Mouse (Mus musculus) heart, adult 11 months (tissue): ENCODE measurements around the gene Polr1b.

ENCODE experiments used
- DNase-seq: peaks from one replicate; pipeline ENCODE4 v3.0.0; 2022

Gene Polr1b

DNA sequence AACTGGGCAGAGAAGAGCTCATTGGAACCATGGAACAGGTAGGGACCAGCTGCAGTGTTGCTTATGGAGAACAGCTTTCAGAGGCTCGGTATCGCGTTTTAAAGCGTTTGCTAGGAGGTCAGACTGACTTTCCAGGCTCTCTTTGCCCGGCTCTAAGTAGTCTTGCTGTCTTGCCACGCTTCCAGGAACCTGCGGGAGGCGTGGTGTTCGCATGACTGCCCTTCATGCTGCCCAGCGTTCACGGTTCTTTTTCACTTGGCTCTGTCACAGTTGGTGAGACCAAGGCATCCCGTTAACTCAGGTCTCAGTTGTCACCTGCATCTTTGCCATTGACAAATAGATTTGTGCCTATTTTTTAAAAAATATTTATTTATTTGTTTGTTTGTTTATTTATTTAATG lies 17.3 kb downstream of the Polr1b start:
- peak; percentile 77 for DNase-seq

DNA sequence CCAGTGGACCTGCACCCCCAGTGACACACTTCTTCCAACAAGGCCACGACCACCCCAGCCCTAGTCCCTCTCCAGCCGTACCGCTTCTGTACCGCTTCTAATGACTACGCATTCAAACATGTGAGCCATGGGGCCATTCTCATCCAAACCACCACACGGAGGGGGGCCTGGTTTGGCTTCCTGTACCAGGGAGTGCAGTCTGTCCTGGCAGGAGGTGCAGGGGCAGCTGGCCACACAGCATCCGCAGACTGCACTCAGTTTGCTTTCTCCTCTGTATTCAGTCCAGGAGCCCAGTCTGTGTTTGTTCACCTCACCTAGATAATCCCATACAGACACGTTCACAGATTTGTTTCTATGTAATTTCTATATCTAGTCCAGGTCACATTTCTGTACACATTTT lies 21.2 kb downstream of the Polr1b start:
- DNase-seq = no peak

DNA sequence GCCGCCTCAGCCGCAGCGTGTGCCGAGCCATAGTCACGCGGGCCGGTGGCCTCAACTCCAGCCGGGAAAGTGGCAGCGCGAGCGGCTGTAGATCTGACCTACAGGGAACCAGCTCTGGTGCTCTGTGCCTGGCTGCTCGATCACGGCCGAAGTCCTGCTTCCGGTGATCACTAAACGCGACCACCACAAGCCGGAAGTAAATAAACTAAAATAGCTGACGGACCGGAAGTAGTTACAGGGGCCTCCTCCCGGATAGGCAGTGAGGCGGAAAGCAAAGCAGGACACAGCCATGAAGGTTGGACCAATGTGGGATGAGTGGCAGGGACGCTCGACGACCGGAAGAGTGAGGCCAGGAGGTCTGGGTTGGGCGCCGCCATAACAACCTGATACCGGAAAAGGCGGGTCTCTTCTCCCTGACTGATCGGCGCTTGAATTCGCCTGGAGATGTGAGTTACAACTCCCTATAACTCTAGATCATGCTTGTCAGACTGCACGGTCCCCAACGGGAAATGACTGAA lies 28.7 kb downstream of the Polr1b start, which contains the start of gene Chchd5:
TSS of gene Chchd5 (plus strand) at position 289 of the 518 bp plus-strand sequence.
- peak; percentile 100 for DNase-seq

DNA sequence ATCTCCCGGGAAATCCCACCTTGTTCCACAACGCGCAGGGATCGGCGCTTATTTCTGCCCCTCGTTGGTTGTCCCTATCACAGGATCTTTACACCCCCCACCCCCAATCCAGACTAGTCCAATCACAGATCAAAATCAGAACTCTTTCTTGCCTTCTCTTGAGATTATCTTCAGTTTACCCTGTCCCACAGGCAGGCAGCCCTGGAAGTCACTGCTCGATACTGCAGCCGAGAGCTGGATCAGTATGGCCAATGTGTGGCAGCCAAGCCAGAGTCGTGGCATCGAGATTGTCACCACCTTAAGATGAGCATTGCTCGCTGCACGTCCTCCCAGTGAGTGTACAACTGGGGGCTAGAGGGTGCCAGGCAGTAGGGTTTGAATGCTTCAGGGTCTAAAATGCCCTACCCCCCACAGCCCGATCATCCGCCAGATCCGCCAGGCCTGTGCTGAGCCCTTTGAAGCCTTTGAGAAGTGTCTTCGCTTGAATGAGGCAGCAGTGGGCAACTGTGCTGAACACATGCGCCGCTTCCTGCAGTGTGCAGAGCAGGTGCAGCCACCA lies 29.3 kb downstream of the Polr1b start:
- DNase-seq = peak; percentile 94

DNA sequence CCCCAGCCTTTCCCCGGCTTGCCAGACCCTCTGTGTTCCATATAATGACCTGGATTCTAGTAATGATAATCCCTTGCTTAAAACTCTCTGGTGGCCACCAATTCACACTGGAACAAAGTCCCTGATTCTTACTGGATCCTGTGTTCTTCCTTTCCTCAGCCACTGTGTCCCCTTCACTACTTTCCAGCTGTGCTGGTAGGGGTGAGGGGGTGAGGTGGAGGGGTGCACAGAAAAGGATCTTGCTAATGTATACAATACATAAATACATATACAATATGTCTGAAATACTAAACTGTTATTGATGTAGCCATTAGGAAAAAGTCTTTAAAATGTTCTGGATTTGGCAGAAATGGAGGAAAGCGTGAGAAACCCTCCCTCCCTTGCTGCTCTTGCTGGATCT lies 30.0 kb downstream of the Polr1b start:
- DNase-seq = no peak

DNA sequence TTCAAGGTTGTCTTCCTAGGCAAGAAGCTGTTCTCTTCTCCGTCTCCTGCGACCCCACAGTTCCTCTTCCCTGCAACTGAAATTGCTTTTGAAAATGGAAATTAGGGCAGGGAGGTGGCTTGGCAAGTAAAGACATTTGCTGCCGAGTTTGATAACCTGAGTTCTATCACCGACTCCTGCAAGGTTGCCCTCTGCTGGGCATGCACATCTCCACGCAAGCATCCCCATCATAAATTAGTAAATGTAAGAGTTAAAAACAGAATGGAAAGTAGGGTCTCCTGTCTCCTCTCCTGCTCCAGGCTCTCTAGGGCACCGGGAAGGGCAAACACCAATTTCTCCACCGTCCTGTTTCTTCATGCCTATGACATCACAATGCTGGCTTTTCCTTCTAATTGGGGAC lies 31.4 kb downstream of the Polr1b start:
- DNase-seq = no peak

DNA sequence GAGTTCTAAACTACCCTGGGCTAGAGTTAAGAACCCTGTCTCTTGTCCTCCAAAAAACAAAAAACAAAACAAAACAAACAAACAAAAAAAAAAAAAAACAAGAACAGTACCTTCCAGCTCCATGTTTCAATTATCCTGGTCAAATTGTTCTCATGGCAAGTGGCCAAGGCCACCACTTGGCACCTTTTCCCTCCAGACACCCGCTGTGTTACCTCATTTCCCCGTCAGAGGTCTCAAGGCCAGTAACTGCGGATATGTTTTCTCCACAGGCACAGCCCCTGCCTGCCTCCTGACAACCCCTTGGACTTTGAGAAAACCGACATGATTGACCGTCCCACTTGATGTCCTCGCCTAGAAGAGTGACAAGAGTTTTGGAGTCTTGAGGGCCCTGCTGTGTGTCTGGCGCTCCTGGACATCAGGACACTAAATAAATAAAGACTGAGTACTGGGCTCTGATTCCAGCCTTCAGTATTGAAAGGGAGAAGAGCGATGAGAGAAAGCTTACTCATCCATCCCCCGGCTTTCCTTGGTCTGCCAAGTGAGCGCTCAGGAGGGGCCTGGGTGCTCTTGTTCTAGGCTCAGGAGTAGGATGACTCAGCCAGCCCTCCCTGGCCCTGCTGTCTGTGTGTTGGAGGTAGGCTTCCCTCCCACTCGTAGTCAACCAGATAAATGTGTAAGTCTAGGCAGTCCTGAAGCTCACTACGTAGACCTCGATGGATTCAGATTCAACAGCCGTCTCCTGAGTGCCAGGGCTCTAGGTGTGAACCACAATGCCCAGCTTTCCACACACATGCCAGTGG lies 32.4 kb downstream of the Polr1b start:
- DNase-seq = peak; percentile 90

DNA sequence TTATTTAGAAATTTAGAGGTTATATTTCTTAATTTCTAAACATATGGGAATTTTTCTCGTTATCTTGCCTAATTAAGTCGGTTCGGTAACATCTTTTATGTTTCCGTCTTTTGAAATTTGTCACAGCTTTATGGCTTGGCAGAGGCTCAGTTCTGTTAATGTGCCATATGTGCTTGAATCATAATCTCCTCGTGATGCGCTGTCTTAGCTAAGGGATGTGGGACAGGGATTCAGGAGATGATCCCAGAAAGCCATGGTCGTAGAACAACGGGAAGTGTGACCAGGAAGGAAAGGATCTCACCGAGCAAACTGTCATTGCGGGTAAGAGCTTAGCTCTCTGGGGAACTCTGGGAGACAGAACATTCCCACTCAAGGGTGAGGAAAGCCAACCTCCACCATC lies 39.1 kb downstream of the Polr1b start:
- DNase-seq = no peak

DNA sequence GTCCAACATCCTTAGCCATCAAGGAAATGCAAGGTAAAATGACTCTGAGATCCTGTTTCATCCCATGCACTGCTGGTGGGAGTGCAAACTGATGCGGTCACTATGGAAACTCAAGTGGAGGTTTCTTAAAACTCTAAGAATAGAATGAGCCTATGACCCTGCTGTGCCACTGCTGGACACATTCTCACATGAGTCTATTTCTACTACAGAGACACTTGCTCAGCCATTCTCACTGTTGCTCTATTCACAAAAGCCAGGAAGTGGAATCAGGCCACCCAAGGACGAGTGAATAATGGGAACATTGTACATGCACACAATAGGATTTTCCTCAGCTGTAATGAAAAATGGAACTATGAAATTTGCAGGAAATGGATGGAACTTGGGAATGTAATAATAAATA lies 48.0 kb downstream of the Polr1b start:
- no peak for DNase-seq

DNA sequence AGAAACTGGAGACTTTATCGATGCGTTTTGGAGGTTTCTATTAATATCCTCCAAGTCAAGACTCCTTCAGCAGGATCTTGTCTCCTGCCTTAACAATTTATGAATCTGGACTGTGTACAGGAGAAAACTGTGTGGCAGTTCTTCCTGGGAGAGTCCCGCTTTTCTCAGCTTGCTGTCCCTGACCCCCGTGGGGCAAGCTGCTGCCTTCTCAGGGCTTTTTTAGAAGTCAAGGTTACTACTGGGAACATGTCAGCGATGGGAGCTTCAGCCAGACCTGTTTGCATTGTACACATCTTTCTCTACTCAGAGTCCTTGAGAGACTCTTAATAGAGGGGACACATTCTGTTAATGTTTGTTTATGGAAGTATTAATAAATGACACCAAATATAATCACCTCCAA lies 49.6 kb downstream of the Polr1b start:
- DNase-seq = no peak

DNA sequence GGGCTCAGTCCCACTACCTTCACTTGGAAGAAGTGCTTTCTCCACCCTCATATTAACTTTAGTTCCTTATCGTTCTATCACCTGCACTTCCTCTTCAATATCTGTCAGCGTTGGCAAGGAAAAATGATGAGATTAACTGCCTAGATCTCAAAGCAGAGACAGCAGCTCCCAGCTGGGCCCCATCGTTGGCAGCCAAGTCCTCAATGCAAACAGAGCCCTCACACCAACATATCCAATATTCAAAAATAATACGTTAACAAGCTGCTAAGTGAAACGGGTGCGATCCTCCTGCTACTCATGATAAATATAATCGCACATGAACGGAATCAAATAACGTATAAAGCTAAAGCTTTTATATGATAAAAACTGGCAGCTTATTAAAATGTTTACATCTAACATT lies 50.3 kb downstream of the Polr1b start:
- no peak for DNase-seq

DNA sequence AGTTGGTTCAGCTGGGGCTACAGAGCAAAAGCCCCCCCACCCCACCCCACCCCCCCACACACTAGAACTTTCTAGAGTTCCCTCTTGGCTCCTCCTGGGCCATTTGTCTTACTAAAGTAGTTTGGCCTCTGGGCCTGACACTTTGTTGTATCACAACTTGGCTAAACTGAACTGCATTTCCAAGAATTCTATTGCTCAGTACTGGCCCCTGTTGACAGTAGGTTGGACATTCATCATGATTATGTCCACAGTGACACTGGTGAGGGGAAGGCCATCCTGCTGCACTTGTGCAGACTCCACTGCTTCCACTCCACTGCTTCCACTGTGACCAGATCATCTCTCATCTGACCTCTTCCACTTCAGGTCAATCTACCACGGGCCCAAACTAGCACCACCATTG lies 52.0 kb downstream of the Polr1b start:
- DNase-seq = no peak

DNA sequence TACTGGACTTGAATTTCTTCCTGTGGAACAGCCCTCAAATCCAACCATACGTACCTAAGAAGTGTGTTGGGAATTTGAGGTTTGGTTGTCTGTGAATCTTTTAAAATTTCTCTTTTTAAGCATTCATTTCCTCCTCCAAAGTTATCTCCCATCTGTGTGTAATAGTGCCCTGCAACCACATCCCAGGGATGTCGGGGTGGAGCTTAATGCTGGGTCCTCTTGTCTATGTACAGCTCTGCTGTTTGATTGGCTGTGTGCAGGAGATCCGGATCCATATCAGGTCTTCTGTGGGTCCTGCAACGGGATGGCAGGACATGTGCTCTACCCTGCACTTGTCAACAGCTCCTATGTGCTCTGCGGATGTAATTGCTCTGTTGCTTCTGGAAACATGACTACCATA lies 64.0 kb downstream of the Polr1b start:
- DNase-seq = no peak

DNA sequence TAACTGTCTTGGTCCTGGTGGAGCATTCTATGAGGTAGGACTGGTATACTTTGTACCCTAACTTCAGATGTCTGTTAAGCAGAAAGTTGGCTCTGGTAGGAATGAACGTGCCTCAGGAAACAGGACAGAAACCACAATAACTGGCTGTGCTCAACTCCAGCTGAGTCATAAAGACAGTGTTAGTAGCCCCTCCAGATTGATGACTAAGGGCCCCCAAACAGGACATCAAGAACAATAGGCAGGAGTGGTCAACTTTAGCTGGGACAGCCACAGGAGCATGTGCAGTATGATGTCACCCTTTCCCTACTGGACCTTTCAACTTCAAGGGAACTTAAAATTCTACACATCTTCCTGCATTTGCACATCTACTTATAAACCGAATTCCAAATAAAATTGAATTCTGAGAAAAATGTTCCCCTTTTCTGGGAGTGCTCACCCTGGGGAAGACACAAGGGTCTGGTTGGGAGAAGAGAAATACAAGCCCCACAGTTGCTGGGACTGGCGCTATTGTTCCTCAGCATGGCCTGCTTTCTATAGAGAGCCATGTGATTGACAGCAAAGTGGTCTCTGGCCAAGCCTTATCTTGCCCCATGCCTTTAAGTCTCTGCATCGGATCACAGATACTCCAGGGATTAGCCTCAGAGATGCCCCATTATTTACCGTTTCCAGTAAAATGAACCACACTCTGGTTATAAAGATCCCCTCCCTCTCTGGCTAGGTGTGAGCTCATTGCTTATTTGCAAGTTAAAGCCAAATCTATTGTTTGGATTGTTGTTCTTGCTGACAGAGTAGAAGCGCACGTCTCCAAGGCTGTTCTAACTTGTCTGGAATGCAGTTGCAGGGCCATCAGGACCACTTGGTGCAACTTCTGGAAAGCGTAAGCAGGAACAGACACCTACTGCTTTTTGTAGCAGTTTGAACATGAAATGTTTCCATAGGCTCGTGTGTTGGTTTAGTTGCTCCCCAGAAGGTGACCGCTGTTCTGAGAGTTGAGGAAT lies 66.0 kb downstream of the Polr1b start:
- peak; percentile 92 for DNase-seq

DNA sequence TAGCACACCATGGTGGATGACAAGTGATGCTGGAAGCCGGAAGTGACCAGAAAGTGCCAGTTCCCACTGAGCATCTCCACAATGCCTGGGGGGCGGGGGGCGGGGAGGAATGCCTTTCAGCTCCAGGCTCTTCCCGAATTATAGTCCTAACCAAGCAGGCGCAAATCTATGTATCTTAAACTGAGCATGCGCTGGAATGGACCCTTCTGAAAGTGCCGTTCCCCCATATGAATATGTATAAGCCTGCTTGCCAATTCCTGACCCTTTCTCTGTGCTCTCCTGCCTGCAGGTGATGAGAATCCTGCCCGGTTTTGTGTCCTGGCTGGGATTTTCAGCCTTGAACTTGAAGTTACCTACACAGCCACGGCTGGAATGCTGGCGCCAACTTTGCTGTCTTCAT lies 72.6 kb downstream of the Polr1b start:
- DNase-seq = no peak

DNA sequence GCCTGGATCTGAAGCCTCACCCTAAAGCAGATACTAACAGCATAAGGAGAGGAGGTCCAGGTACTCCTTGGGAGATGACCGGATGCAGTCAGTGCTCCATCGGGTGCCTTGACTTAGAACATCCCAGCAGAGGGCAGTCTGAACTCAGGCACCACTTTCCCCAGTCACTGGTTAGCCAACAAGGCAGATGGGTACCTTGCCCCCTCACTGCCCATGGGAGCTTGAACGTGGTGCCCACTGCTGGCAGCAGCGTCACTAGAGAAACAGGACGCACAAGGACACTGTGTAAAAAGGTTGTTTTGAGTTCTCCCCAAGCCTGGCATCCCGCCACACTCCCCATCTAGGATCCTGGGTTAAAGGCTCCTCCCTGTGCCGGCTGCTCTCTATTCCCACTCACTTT lies 73.7 kb downstream of the Polr1b start:
- peak; percentile 95 for DNase-seq

DNA sequence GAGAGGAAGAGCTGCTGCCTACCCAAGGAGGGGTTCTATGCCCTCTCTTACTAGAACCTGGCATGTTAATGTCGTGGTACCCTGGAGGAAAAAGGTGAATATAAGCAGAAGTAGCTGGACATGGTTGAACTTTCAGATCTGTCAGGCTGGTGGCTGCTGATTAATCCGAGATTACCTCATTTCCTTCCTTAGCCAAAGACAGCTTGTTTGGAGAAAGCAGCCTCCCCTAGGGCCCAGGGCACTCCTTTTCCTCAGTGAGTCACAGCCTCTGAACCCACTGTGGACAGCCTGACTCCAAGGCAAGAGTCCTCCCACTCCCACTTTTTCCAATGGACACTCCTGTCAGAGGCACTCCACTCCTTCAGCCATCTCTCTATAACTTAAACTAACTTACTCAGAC lies 74.8 kb downstream of the Polr1b start:
- peak; percentile 92 for DNase-seq
